Mouse (Mus musculus) layer of hippocampus, adult 9-11 months (tissue): ENCODE measurements at regions not wholly inside any gene's neighbourhood (a gene's known extent, or its start where the extent isn't known, plus 50 kb on each side); places are given as distances from the start of the nearest gene placed in this dataset.

Experiments
- DNase-seq: peaks from one replicate; pipeline ENCODE4 v3.0.0; 2022

- no peak for DNase-seq
These were observed 183.8 kb downstream of the Dthd1 start for GRCm38 (mm10) chr5:62997464-62997863.

GRCm38 (mm10) chr5:63034446-63034845 lies 220.8 kb downstream of the Dthd1 start:
- no peak for DNase-seq

GRCm38 (mm10) chr5:63045751-63046150 lies 232.1 kb downstream of the Dthd1 start:
- no peak for DNase-seq

GRCm38 (mm10) chr5:63063301-63063700 lies 249.7 kb downstream of the Dthd1 start:
- DNase-seq: peak; percentile 28

- DNase-seq: no peak
These were observed 253.2 kb downstream of the Dthd1 start for GRCm38 (mm10) chr5:63066872-63067271.

GRCm38 (mm10) chr5:63098129-63098528 lies 284.5 kb downstream of the Dthd1 start:
- DNase-seq: peak; percentile 34

- DNase-seq: peak; percentile 52
These were observed 318.9 kb downstream of the Dthd1 start for GRCm38 (mm10) chr5:63132552-63132951.

- no peak for DNase-seq
These were observed 324.3 kb downstream of the Dthd1 start for GRCm38 (mm10) chr5:63137957-63138356.

- DNase-seq: peak; percentile 42
These were observed 356.1 kb downstream of the Dthd1 start for GRCm38 (mm10) chr5:63169687-63170086.

GRCm38 (mm10) chr5:63170493-63170892 lies 356.9 kb downstream of the Dthd1 start:
- DNase-seq: no peak

GRCm38 (mm10) chr5:63213381-63213780 lies 399.8 kb downstream of the Dthd1 start:
- no peak for DNase-seq

- DNase-seq: no peak
These were observed 405.8 kb downstream of the Dthd1 start for GRCm38 (mm10) chr5:63219467-63219866.

GRCm38 (mm10) chr5:63262568-63262967 lies 386.3 kb upstream of the Nwd2 start:
- peak; percentile 51 for DNase-seq
